Mouse (Mus musculus) heart, embryonic 13.5 days (tissue): ENCODE data around the gene Gpr25. TPM values are rescaled to one million over a fixed set of nuclear protein-coding genes. Genes with fewer than 3 reads are reported as not detected.

ENCODE experiments used
- ATAC-seq: fragments of 200-750 bp; cut with Nextera tagmentation; 2 replicates; pipeline ENCODE4 v1.8.0; 2017; ENCODE audit warnings: moderate TSS enrichment; ENCODE audit not compliant: insufficient number of reproducible peaks, low FRiP score, low TSS enrichment; ENCODE audit errors: extremely low read depth
- H3K27ac ChIP-seq: fragments of 300-500 bp; sonication (generic); replicated peaks from 2 replicates; pipeline ENCODE4 v1.5.1; 2015; ENCODE audit warnings: moderate library complexity, mild to moderate bottlenecking, inconsistent platforms
- H3K27me3 ChIP-seq: fragments of 300-500 bp; sonication (generic); replicated peaks from 2 replicates; pipeline ENCODE4 v1.6.1; 2015; ENCODE audit warnings: mild to moderate bottlenecking, inconsistent platforms
- H3K36me3 ChIP-seq: fragments of 300-500 bp; sonication (generic); 2 replicates; pipeline ENCODE4 v1.6.1; 2015; ENCODE audit warnings: mild to moderate bottlenecking, inconsistent platforms
- H3K4me1 ChIP-seq: fragments of 300-500 bp; sonication (generic); 2 replicates; pipeline ENCODE4 v1.6.1; 2015; ENCODE audit warnings: inconsistent platforms
- H3K4me2 ChIP-seq: fragments of 300-500 bp; sonication (generic); 2 replicates; pipeline ENCODE4 v1.6.1; 2015; ENCODE audit warnings: inconsistent platforms, mild to moderate bottlenecking, moderate library complexity
- H3K4me3 ChIP-seq: fragments of 300-500 bp; sonication (generic); 2 replicates; pipeline ENCODE4 v1.5.1; 2015; ENCODE audit warnings: moderate library complexity, mild to moderate bottlenecking, inconsistent platforms
- H3K9ac ChIP-seq: fragments of 300-500 bp; sonication (generic); 2 replicates; pipeline ENCODE4 v1.6.1; 2015; ENCODE audit warnings: inconsistent platforms, mild to moderate bottlenecking, moderate library complexity
- H3K9me3 ChIP-seq: fragments of 300-500 bp; sonication (generic); 2 replicates; pipeline ENCODE4 v1.6.1; 2016; ENCODE audit warnings: inconsistent platforms
- WGBS: fragments of 180-500 bp; shearing (Covaris S2); methylation state at CpG from one replicate; pipeline ENCODE4 v1.1.7; 2015; ENCODE audit warnings: mixed read lengths; 5-methylcytosine and 5-hydroxymethylcytosine counted together
- polyA plus RNA-seq: library from polyadenylated mRNA; unstranded; fragments of >200 nt; fragmentation: Nextera tagmentation; extraction: Ambion mirVana; gene quantifications from 2 replicates; pipeline ENCODE4 v1.2.1, GENCODE M21; 2015

Gene Gpr25
- polyA plus RNA-seq, 1 experiment from 2014 or later = not detected

DNA sequence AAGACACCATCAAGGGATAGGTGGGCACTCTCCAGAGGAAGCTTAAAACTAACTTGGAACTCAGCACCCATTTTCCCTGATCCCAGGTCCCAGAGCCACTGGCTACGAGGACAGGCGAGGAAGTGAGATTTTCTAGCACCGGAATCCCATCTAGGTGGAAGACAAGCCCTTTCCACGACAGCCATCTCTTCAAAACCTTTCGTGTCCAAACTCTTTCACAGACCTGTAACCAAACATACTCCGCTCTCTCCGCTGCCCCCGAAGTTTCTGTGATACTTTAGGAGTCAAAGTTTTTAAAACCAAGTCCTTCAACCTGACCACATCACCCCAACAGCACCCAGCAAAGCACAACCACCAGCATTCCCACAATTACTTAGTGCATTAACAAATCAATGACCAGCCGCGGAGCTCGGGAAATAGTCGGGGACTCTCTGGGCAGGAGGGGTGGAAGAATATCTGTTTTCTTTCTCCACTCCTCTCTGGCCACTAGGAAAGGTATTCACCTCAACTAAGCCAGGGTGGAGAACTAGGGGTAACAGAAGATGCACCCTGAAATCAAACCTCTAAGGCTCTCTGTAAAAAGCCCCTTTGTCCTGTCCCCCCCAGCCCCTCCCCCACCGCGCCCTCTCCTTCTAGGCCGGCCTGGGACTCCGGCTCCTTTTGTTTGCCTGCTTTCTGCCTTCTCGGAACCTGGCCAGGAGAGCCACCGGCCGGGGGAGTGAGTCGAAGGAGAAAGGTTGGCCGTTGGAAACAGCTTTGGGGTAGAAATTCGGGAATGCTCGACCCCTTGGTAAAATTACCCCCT, 27.5 kb downstream of the Gpr25 start:
- peak overlapping the region; percentile 91 for H3K4me2 ChIP-seq
- H3K4me1 ChIP-seq = peaks cover 50% of the 10 kb centered on the region
- no peak overlapping the region for H3K27ac ChIP-seq
- peak overlapping the region; percentile 78 for H3K9ac ChIP-seq
- H3K27me3 ChIP-seq = peaks cover 74% of the 10 kb centered on the region
- WGBS = 3% methylated on average over 23 of the region's 23 CpGs
- H3K36me3 ChIP-seq = no peaks in the 10 kb centered on the region
- H3K4me3 ChIP-seq = peak overlapping the region; percentile 66
- no peaks in the 10 kb centered on the region for H3K9me3 ChIP-seq
- no peak for ATAC-seq

DNA sequence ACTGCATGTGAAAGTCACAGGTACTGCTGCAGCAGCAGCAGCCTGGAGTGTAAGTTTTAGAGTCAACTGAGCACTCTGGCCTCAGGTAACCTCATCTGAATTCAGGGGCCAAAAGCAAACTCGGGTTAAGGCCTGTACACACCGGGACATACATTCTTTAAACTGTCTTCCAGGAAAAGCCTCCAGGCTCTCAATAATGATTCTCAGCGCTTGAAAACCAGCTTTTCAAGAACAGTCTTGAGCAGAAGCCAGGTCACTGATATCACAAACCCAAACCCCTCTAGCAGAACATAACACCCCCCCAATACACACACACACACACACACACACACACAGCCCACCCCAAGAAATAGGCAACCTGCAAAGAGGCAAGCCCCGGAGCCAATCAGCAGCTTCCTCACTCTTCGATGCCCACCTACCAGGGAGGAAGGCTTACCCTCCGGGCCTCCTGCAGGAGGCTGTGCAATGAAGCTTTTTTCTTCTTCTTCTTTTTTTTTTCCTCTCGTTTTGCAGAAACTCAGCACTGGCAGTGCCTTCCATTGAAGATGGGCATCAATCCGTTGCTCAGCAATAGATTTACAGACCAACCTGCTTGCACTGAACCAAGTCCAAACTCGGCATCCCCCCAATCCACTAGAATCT, 28.3 kb downstream of the Gpr25 start:
- Histone ChIP-seq H3K4me2 (peak overlapping the region; percentile 91), H3K27ac (no peak overlapping the region), H3K9me3 (no peaks in the 10 kb centered on the region), H3K36me3 (no peaks in the 10 kb centered on the region), H3K27me3 (peaks cover 74% of the 10 kb centered on the region), H3K9ac (no peak overlapping the region), H3K4me3 (peak overlapping the region; percentile 66), H3K4me1 (peaks cover 56% of the 10 kb centered on the region)
- WGBS = 8% methylated on average over 9 of the region's 9 CpGs
- ATAC-seq = no peak

DNA sequence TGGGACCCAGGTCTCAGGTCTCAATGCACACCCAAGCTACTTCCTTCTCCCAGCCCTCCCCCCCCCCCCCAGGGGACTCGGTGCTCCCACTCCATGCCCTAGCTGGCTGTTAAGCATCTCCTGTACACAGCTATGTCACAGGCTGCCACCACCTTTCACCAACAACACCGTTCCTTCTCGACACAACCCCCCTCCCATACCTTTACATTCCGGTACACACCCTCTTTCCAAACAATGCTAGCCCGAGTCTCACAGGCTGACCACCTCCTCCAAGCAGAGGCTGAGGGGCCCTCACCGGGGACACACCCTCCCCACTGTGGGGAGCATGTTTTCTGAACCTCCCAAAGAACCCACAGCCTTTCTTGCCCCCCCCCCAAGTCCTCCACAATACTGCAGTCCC, 29.1 kb downstream of the Gpr25 start:
- no peak overlapping the region for H3K9ac ChIP-seq

DNA sequence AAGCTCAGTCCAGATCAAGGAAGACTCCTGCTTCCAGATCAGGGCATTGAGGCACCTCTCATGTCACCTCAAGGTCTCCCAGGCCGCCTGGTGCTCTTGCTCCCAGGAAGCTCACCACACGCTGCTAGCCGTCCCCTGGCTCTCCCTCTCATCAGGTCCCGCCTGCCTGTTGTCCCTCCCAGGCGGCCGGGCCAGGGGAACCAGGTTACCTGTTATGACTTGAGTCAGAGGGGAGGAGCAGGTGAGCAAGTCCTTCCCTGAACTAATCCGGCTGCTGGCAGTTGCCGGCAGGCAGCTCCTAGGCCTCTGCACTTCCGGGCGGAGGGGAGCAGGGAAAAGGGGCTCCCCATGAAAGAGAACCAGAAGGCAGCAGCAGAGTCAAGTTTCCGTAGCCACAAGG, 30.5 kb downstream of the Gpr25 start:
- Histone ChIP-seq H3K4me3 (no peak overlapping the region), H3K4me2 (no peak overlapping the region), H3K27ac (no peak overlapping the region), H3K4me1 (peaks cover 56% of the 10 kb centered on the region), H3K27me3 (peaks cover 71% of the 10 kb centered on the region), H3K9me3 (no peaks in the 10 kb centered on the region), H3K36me3 (no peaks in the 10 kb centered on the region), H3K9ac (peak overlapping the region; percentile 19; the same call in 1 of the 2 replicates)
- WGBS = 55% methylated on average over 11 of the region's 11 CpGs
- ATAC-seq = no peak

More for the DNA sequence above, 29.1 kb downstream of the Gpr25 start:
- no peak overlapping the region for H3K27ac ChIP-seq
- WGBS = 16% methylated on average over 6 of the region's 6 CpGs
- peak overlapping the region; percentile 66 for H3K4me3 ChIP-seq
- H3K27me3 ChIP-seq = peaks cover 79% of the 10 kb centered on the region
- no peaks in the 10 kb centered on the region for H3K9me3 ChIP-seq
- H3K36me3 ChIP-seq = no peaks in the 10 kb centered on the region
- H3K4me2 ChIP-seq = peak overlapping the region; percentile 91; the same call in 1 of the 2 replicates
- peaks cover 56% of the 10 kb centered on the region for H3K4me1 ChIP-seq
- ATAC-seq = no peak

DNA sequence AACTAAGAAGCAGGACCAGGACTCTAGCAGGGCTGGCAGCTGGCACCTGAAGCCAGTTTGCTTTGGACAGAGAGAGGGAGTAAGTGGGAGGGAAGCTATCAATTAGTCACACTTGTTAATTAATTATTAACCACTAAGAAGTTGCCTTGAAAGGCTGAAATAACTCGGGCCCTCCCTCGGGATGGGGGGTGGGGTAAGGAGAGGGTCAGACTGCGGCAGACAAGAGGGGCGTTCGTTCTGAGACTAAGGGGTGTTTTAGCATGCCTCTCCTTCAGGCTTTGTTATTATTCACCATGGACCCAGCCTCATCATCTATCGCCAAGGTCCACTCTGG, 31.7 kb downstream of the Gpr25 start:
- 0 out of 2 replicates have a peak overlapping the region, but pooled peaks have one; percentile 8 for H3K27ac ChIP-seq
- H3K4me1 ChIP-seq = peaks cover 48% of the 10 kb centered on the region
- peaks cover 59% of the 10 kb centered on the region for H3K27me3 ChIP-seq
- WGBS = 54% methylated on average over 6 of the region's 6 CpGs
- no peak for ATAC-seq
- no peaks in the 10 kb centered on the region for H3K9me3 ChIP-seq
- H3K36me3 ChIP-seq = no peaks in the 10 kb centered on the region
- H3K9ac ChIP-seq = no peak overlapping the region
- no peak overlapping the region for H3K4me2 ChIP-seq
- no peak overlapping the region for H3K4me3 ChIP-seq

DNA sequence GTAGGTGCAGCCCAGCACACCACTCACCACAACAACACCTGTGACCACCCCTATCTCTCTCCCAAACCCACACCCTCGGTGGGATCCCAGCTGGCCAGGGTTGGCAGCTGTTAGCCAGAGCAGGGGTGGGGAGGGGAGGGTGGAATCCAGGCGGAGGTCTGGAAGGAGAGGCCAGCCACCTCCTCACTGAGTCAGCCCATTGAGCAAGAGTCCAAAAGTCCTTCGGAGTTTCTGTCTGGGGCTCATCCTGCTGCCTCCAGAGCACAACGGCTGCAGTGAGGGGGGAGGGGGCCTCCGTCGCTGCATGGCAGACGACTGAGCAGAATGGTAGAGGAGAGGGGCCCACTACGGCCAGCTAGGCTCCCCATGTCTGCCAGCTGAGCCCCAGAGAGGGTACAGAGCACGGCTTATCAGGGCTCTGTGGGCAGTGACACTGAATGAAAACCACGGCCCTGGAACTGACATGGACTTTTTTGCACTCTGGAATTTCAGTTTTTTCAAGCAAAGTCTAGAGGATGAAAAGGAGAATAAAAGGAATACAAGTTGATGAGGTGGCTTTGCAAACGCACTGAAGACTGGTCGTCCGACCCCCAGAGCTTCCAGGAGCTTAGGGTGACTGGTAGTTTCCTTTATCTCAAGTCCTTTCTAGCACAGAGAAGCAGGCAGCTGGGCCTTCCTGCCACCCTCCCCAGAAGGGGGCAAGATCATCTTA, 32.2 kb downstream of the Gpr25 start:
- Histone ChIP-seq H3K27ac (0 out of 2 replicates have a peak overlapping the region, but pooled peaks have one; percentile 8), H3K4me1 (peaks cover 44% of the 10 kb centered on the region), H3K9me3 (no peaks in the 10 kb centered on the region), H3K9ac (peak overlapping the region; percentile 56; the same call in 1 of the 2 replicates), H3K4me2 (peak overlapping the region; percentile 42), H3K4me3 (no peak overlapping the region), H3K27me3 (peaks cover 54% of the 10 kb centered on the region), H3K36me3 (no peaks in the 10 kb centered on the region)
- 11% methylated on average over 13 of the region's 13 CpGs for WGBS
- ATAC-seq = no peak

DNA sequence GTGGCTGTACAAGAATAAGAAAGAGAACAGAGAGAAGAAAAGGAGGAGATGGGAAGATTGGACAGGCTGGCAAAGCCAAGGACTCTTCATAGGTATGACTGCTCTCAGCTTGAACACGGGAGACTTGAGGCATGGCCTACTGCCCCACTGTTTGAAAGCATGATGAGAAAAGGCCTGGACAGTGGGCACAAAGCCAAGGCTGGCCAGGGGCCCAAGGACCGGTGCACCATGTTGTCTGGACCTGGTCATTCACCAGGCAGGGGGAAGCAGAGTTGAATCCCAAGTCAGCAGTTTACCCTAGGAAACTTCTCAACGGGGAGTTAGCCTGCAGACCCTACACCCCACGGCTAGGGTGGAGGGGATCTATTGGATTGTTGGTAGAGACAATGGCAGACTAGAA, 32.8 kb downstream of the Gpr25 start:
- no peaks in the 10 kb centered on the region for H3K9me3 ChIP-seq
- H3K4me2 ChIP-seq = no peak overlapping the region
- H3K4me3 ChIP-seq = no peak overlapping the region
- peaks cover 48% of the 10 kb centered on the region for H3K27me3 ChIP-seq
- no peaks in the 10 kb centered on the region for H3K36me3 ChIP-seq
- no peak for ATAC-seq
- H3K9ac ChIP-seq = no peak overlapping the region
- WGBS = 61% methylated on average over 4 of the region's 4 CpGs
- peaks cover 38% of the 10 kb centered on the region for H3K4me1 ChIP-seq
- no peak overlapping the region for H3K27ac ChIP-seq

DNA sequence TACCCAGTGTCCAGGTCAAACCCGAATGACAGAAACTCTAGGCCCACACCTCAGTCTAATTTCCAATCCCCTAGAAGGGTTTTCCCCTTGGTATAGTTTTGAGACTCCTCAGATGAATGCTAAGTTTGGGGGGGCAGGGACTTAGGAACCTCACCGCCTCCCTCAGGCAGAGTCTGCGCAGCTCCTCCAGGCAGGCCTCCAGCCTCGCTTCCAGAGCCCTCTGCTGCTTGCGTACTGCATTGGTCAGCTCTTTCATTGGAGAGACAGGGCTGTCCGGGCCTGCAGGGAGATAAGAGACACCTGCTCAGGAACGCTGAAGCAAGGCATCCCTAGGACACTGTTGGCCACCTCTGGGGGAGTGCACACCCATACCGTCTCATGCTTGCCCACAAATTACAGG, 34.0 kb downstream of the Gpr25 start:
- Histone ChIP-seq H3K36me3 (no peaks in the 10 kb centered on the region), H3K27ac (no peak overlapping the region), H3K4me2 (no peak overlapping the region), H3K27me3 (peaks cover 40% of the 10 kb centered on the region), H3K9me3 (no peaks in the 10 kb centered on the region), H3K9ac (no peak overlapping the region), H3K4me1 (peaks cover 30% of the 10 kb centered on the region), H3K4me3 (no peak overlapping the region)
- WGBS = 75% methylated on average over 8 of the region's 8 CpGs
- ATAC-seq = no peak

DNA sequence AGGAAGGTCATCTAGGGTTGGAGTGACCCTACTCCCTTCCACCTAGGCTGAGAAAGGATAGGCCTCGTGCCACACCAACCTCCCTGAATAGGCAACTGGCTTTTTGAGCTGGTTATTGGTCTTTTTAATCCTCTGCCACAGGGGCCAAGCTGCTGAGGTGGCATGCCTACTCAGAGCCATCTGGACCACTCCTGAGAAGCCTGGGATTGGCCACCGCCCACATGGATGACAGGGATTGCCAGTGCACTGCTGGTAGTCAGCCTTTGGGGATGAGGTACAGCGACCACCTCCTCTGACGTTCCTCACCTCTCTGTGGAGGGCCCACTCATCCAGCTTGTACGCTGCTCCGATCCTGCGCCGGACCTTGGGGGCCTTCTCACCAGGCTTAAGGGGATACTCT, 34.8 kb downstream of the Gpr25 start:
- peaks cover 32% of the 10 kb centered on the region for H3K27me3 ChIP-seq
- ATAC-seq = no peak
- no peak overlapping the region for H3K9ac ChIP-seq
- no peak overlapping the region for H3K27ac ChIP-seq
- WGBS = 86% methylated on average over 8 of the region's 8 CpGs
- no peaks in the 10 kb centered on the region for H3K36me3 ChIP-seq
- peaks cover 25% of the 10 kb centered on the region for H3K4me1 ChIP-seq
- H3K4me2 ChIP-seq = no peak overlapping the region
- H3K4me3 ChIP-seq = no peak overlapping the region
- H3K9me3 ChIP-seq = no peaks in the 10 kb centered on the region

DNA sequence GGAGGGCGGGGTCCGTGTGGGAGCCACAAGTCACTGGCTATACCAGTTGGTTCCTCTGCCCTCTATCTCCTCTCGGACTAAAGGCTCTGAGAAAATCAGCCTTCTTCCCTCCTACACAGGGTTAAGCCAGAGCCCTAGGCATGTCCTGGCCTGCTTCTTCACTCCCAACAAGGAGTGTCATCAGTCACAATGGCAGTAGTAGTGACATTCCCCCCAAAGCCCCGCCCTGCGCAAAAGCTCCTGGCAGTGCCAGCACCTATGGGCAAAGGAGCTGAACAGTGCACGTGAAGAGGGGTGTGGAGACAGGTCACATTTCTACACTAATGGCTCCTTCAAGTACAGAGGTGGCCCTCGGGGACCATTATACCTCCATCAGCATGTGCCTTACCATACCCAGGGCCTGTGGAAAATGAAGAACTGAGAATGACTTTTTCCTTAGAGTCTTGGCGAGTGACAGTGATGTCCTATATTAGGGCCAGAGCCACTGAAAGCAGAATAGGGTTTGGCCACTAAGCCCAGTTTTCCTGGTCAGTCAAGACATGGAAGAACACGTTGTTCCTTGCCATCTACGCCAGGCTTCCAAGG, 36.8 kb downstream of the Gpr25 start:
- Histone ChIP-seq H3K36me3 (no peaks in the 10 kb centered on the region), H3K4me2 (no peak overlapping the region), H3K4me3 (no peak overlapping the region), H3K4me1 (peaks cover 13% of the 10 kb centered on the region), H3K9me3 (no peaks in the 10 kb centered on the region), H3K27me3 (peaks cover 12% of the 10 kb centered on the region), H3K27ac (no peak overlapping the region), H3K9ac (no peak overlapping the region)
- 81% methylated on average over 10 of the region's 10 CpGs for WGBS
- no peak for ATAC-seq

DNA sequence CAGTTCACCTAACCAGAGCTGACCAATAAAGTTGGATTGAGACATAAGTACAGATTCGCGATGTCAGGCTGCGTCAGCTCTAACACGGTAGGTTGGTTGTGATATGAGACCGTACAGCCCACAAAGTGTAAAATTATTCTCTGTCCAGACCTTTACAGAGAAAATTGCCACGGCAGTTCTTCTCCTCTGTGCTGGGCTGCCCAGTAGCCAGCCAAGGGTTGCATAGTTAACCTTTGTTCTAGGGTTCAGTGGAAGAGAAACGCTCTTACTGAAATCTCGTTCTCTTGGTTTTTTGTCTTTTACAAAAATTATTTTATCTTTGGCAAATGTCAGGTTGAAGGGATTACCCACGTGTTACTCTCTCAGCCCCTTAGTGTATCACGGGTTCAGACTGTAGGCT, 38.3 kb downstream of the Gpr25 start:
- no peak for ATAC-seq
- H3K4me1 ChIP-seq = no peaks in the 10 kb centered on the region
- no peak overlapping the region for H3K4me3 ChIP-seq
- no peak overlapping the region for H3K4me2 ChIP-seq
- H3K36me3 ChIP-seq = no peaks in the 10 kb centered on the region
- H3K27me3 ChIP-seq = peaks cover 10% of the 10 kb centered on the region
- 79% methylated on average over 10 of the region's 10 CpGs for WGBS
- H3K9ac ChIP-seq = no peak overlapping the region
- H3K9me3 ChIP-seq = no peaks in the 10 kb centered on the region
- H3K27ac ChIP-seq = no peak overlapping the region
